Mouse (Mus musculus) stomach, postnatal 0 days (tissue): ENCODE results near the gene Rsrc1.

Experiments used
- CTCF ChIP-seq: IDR thresholded peaks from 2 replicates; pipeline ENCODE4 v1.5.1; 2016; ENCODE audit warnings: antibody characterized with exemption, low read depth, mild to moderate bottlenecking, moderate library complexity
- EP300 ChIP-seq: optimal IDR thresholded peaks from 2 replicates; pipeline ENCODE3; 2016; ENCODE audit warnings: antibody characterized with exemption

- TF ChIP-seq CTCF (no peak), EP300 (no peak)
Measured at GRCm38 (mm10) chr3:67116317-67116716, 135.1 kb downstream of the Rsrc1 start.
